Mouse (Mus musculus) lung, postnatal 0 days (tissue): ENCODE measurements at regions not wholly inside any gene's neighbourhood (a gene's known extent, or its start where the extent isn't known, plus 50 kb on each side); places are given as distances from the start of the nearest gene placed in this dataset.
A peak's percentile ranks its signal among the peaks of the same experiment; 100 is the strongest.

Experiments used
- ATAC-seq: fragments of 200-750 bp; cut with Nextera tagmentation; 2 replicates; pipeline ENCODE4 v1.8.0; 2017; ENCODE audit warnings: moderate library complexity
- DNase-seq: peaks from one replicate; pipeline ENCODE4 v3.0.0-alpha.2; 2016; ENCODE audit warnings: low spot score
- H3K27ac ChIP-seq: fragments of 300-500 bp; sonication (generic); 2 replicates; pipeline ENCODE4 v1.5.1; 2014; ENCODE audit warnings: antibody characterized with exemption, mild to moderate bottlenecking, low read length, mixed read lengths
- H3K27me3 ChIP-seq: fragments of 300-500 bp; sonication (generic); replicated peaks from 2 replicates; pipeline ENCODE4 v1.6.1; 2014; ENCODE audit warnings: low read length, mixed read lengths; ENCODE audit not compliant: insufficient read depth
- H3K36me3 ChIP-seq: fragments of 300-500 bp; sonication (generic); 2 replicates; pipeline ENCODE4 v1.6.1; 2014; ENCODE audit warnings: low read length, mixed read lengths; ENCODE audit not compliant: insufficient read depth
- H3K4me1 ChIP-seq: fragments of 300-500 bp; sonication (generic); 2 replicates; pipeline ENCODE4 v1.6.1; 2014; ENCODE audit warnings: antibody characterized with exemption, low read depth, low read length, mixed read lengths; ENCODE audit not compliant: insufficient read depth
- H3K4me2 ChIP-seq: fragments of 300-500 bp; sonication (generic); replicated peaks from 2 replicates; pipeline ENCODE4 v1.6.1; 2014; ENCODE audit warnings: low read depth, mild to moderate bottlenecking, low read length, moderate library complexity, mixed read lengths
- H3K4me3 ChIP-seq: fragments of 300-500 bp; sonication (generic); 2 replicates; pipeline ENCODE4 v1.5.1; 2014; ENCODE audit warnings: low read depth, low read length
- H3K9ac ChIP-seq: fragments of 300-500 bp; sonication (generic); replicated peaks from 2 replicates; pipeline ENCODE4 v1.6.1; 2014; ENCODE audit warnings: low read depth, mild to moderate bottlenecking
- H3K9me3 ChIP-seq: fragments of 300-500 bp; sonication (generic); 2 replicates; pipeline ENCODE4 v1.6.1; 2016; ENCODE audit warnings: low read length, mixed read lengths
- CTCF ChIP-seq: IDR thresholded peaks from 2 replicates; pipeline ENCODE4 v1.5.1; 2016; ENCODE audit warnings: antibody characterized with exemption, mild to moderate bottlenecking
- EP300 ChIP-seq: IDR thresholded peaks from 2 replicates; pipeline ENCODE4 v1.6.1; 2016; ENCODE audit warnings: antibody characterized with exemption, mild to moderate bottlenecking, control low read depth
- WGBS: fragments of 180-500 bp; shearing (Covaris S2); extraction: QIAGEN DNeasy Blood & Tissue Kit; methylation state at CpG from one replicate; pipeline ENCODE4 v1.1.7; 2014; 5-methylcytosine and 5-hydroxymethylcytosine counted together

DNA sequence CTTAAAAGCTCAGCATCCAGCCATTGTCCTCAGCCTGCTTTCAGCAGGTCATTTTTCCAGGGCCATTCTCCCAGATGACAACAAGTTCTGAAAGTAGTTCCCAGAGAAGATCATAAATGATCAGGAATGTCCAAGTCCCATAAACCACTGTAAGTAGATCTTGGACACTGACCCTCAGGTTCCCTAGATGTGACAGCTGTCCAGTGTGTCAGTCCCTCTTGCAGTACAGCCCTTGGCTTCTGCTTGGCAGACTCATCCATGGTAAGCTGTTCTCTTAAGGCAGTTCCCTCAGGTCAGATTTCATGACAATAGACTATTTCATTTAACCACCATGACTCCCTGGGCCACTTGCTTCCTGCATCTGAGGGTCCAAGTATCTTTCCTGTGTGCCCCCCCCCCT, 198.6 kb downstream of the Zfp462 start:
- H3K4me2 ChIP-seq, result no peak overlapping the region
- H3K9ac ChIP-seq, result no peak overlapping the region
- H3K36me3 ChIP-seq, result no peaks in the 10 kb centered on the region
- no peak for ATAC-seq
- no peak overlapping the region for H3K27ac ChIP-seq
- no peaks in the 10 kb centered on the region for H3K27me3 ChIP-seq
- H3K4me3 ChIP-seq, result no peak overlapping the region
- H3K9me3 ChIP-seq, result no peaks in the 10 kb centered on the region
- no peak for DNase-seq
- no peaks in the 10 kb centered on the region for H3K4me1 ChIP-seq
- TF ChIP-seq CTCF (no peak), EP300 (no peak)

DNA sequence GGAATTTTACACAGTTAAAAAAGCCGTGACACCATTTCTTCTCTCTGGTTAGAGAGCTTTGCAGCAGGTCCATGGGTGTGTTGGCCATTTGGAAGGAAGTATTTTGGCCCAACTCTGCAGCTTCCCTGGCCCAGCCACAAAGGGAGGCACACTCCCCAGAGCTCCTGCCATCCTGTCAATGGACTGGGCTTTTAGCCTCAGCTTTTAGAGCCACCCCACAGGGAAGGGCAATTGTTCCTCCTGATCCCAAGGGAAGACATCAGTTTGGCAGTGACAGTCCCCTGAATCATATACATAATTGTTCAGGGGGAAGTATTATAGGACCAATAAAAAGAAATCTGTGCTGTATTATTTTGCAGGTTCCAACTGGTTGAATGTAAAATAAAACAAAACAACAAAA, 200.1 kb downstream of the Zfp462 start:
- Histone ChIP-seq H3K36me3 (no peaks in the 10 kb centered on the region), H3K27me3 (no peaks in the 10 kb centered on the region), H3K9ac (no peak overlapping the region), H3K4me3 (no peak overlapping the region), H3K9me3 (no peaks in the 10 kb centered on the region), H3K4me2 (no peak overlapping the region), H3K4me1 (no peaks in the 10 kb centered on the region), H3K27ac (no peak overlapping the region)
- 82% methylated on average over 1 of the region's 1 CpGs for WGBS
- no peak for DNase-seq
- no peak for ATAC-seq
- TF ChIP-seq EP300 (no peak), CTCF (no peak)

DNA sequence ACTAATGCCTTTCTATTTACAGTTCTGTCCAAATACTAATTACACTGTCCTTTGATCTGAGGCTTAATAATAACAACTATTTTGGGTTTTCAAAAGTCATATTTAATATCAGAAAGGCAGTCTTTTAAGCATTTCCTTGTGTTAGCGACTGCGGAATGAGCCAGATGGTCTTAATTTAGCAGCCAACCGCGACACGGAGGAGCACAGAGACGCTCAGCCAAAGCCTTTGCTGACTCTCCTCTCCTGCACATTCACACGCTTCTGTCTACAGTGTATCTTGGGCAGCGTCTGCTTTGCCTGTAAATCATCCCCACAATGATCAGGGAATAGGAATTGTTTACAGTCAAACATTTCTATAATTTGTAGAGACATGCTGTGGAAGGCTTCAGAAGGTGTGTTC, 201.1 kb downstream of the Zfp462 start:
- H3K27me3 ChIP-seq, result no peaks in the 10 kb centered on the region
- no peaks in the 10 kb centered on the region for H3K9me3 ChIP-seq
- TF ChIP-seq CTCF (no peak), EP300 (no peak)
- H3K36me3 ChIP-seq, result no peaks in the 10 kb centered on the region
- ATAC-seq (no peak), DNase-seq (no peak)
- no peak overlapping the region for H3K4me2 ChIP-seq
- no peaks in the 10 kb centered on the region for H3K4me1 ChIP-seq
- H3K4me3 ChIP-seq, result no peak overlapping the region
- WGBS, result 58% methylated on average over 8 of the region's 8 CpGs
- no peak overlapping the region for H3K9ac ChIP-seq
- H3K27ac ChIP-seq, result no peak overlapping the region

DNA sequence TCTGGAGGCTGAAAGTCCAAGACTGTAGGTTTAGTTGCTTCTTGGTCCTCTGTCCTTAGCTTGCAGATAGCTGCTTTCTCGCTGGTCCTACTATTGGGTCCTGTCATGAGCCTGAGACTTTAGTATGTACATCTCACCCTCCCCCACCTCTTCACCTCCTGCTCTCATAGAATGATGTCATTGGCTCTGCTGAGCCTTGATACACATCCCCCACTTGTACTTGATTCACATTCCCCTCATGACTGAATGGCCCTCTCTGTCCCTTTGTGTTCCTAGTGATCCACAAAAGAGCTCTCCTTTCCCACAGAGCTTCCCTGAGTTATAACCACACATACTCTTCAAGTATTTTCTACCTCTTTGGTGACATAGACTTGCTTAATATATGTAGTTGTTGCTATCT, 201.5 kb upstream of the Rad23b start:
- no peaks in the 10 kb centered on the region for H3K9me3 ChIP-seq
- no peak overlapping the region for H3K9ac ChIP-seq
- no peaks in the 10 kb centered on the region for H3K4me1 ChIP-seq
- DNase-seq, result peak; percentile 25
- H3K4me2 ChIP-seq, result no peak overlapping the region
- H3K4me3 ChIP-seq, result no peak overlapping the region
- no peak; the same call in 1 of the 2 replicates for ATAC-seq
- H3K27me3 ChIP-seq, result no peaks in the 10 kb centered on the region
- WGBS, result 82% methylated on average over 1 of the region's 1 CpGs
- no peak overlapping the region for H3K27ac ChIP-seq
- H3K36me3 ChIP-seq, result no peaks in the 10 kb centered on the region
- TF ChIP-seq CTCF, result no peak
- TF ChIP-seq EP300, result 0 out of 2 replicates have a peak, but pooled peaks have one; percentile 23

DNA sequence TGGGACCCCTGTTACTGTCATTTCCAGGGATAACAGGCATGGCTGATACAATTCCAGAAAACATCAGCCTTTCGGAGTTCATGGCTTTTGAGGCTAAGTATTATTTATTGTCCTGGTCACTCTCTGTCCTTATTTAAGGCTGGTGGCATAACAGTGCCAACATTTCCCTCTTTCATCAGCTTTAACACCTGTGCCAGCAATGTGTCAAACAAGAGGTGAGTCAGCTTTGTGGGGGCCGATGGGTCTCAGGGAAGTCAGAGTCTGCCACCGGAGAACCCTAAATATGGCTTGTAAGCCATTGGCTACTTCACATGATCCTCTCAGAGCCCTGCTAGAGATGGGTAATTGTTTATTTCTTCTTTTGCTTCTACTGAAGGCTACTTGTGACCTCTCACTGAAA, 195.3 kb upstream of the Rad23b start:
- no peak for ATAC-seq
- no peak for TF ChIP-seq CTCF
- TF ChIP-seq EP300, result no peak
- no peaks in the 10 kb centered on the region for H3K9me3 ChIP-seq
- whole genome bisulfite sequencing, result 69% methylated on average over 3 of the region's 3 CpGs
- H3K27ac ChIP-seq, result no peak overlapping the region
- H3K36me3 ChIP-seq, result no peaks in the 10 kb centered on the region
- no peaks in the 10 kb centered on the region for H3K4me1 ChIP-seq
- no peaks in the 10 kb centered on the region for H3K27me3 ChIP-seq
- no peak for DNase-seq
- no peak overlapping the region for H3K4me2 ChIP-seq
- no peak overlapping the region for H3K4me3 ChIP-seq
- H3K9ac ChIP-seq, result no peak overlapping the region

DNA sequence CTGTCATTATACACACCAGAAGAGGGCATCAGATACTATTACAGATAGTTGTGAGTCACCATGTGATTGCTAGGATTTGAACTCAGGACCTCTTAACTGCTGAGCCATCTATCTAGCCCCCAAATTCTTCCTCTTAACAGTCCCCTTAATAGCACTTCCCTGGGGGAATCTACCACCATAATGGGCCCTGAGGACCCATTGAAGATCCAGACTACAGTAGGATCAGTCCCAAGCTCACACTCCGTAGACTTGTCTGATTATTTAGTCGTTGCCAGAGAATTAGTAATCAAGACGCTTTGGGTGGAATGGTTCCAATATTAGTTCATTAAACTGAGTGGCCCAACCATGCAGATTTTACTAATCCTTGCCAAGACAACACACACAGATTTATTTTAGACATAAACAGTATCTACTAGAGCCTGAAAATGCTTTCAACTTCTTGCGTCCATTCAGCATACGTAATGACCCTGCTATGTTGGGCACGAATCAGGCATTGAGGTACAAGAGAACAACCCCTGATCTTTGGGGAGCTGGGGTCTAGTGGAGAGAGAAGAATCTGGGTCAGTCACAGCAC, 191.6 kb upstream of the Rad23b start:
- H3K9me3 ChIP-seq, result no peaks in the 10 kb centered on the region
- ATAC-seq (peak; percentile 33; the same call in 1 of the 2 replicates), DNase-seq (peak; percentile 33)
- WGBS, result 64% methylated on average over 6 of the region's 6 CpGs
- H3K36me3 ChIP-seq, result no peaks in the 10 kb centered on the region
- H3K4me1 ChIP-seq, result no peaks in the 10 kb centered on the region
- no peak overlapping the region for H3K4me2 ChIP-seq
- no peaks in the 10 kb centered on the region for H3K27me3 ChIP-seq
- no peak overlapping the region for H3K9ac ChIP-seq
- no peak overlapping the region for H3K4me3 ChIP-seq
- H3K27ac ChIP-seq, result no peak overlapping the region
- no peak for TF ChIP-seq CTCF
- no peak for TF ChIP-seq EP300

DNA sequence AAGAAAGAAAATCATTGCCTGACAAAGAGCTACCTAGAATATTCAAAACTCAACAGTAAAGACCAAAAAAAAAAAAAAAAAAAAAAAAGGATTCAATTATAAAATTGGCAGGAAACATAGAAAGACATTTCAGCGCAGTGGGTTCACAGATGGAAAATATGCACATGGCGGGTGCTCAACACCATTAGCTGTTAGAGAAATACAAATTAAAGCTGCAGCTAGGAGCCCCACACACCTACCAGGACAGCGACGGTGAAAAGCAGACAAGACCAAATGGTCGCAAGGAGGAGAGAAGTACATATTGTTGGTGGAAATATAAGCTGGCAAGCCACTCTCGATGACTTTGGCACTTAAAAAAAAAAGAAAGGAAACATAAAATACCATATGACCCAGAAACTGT, 183.6 kb upstream of the Rad23b start:
- Histone ChIP-seq H3K36me3 (no peaks in the 10 kb centered on the region), H3K4me3 (no peak overlapping the region), H3K4me1 (no peaks in the 10 kb centered on the region; the same call in 1 of the 2 replicates), H3K27ac (no peak overlapping the region), H3K4me2 (no peak overlapping the region), H3K9me3 (no peaks in the 10 kb centered on the region), H3K9ac (no peak overlapping the region), H3K27me3 (no peaks in the 10 kb centered on the region)
- no peak for TF ChIP-seq CTCF
- no peak for TF ChIP-seq EP300
- WGBS, result 88% methylated on average over 6 of the region's 6 CpGs
- DNase-seq, result no peak
- ATAC-seq, result no peak
